Mouse (Mus musculus): Measurements from ENCODE around the gene Ptp4a2.

DNA sequence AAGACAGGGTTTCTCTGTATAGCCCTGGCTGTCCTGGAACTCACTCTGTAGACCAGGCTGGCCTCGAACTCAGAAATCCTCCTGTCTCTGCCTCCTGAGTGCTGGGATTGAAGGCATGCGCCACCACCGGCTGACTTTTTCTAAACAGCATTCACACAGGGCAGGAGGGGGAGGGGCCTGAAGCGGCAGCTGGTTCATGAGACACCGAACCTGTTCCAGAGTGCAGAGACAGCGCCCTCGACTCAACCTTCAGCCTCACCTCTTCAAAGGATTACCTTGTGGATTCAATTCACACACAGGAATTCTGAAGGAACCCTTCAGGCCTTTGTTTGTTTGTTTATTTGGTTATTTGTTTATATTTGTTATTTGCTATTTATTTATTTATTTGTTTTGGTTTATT, 79.1 kb downstream of the Ptp4a2 start:
- no peak for TF ChIP-seq CTCF (IDR thresholded peaks at IDR 0.05; ENCODE audit: borderline replicate concordance, control insufficient read depth, extremely low read depth, insufficient read depth, low read length, poor library complexity)
- no peak for TF ChIP-seq POLR2A (IDR thresholded peaks at IDR 0.05; ENCODE audit: control insufficient read depth, extremely low read depth, insufficient read depth, low read length, poor library complexity)

Measured in thymus, adult 2 months (tissue).